Mouse (Mus musculus): ENCODE data around the gene Castor1. TPM values are rescaled to one million over a fixed set of nuclear protein-coding genes. Genes with fewer than 3 reads are reported as not detected.
"Not testable (repeated sequence)": the region's sequence is repeated elsewhere in the genome, so short reads cannot be mapped to it uniquely, and the experiment has no call there.

Gene Castor1
- total and polyA plus RNA-seq, 2 experiments from 2014 or later: 8.4 to 32.6 TPM

- H3K4me1 ChIP-seq (ENCODE audit: control insufficient read depth, insufficient read depth): peaks cover 13% of the 10 kb centered on the region
- 60% methylated on average over 4 of the region's 4 CpGs for WGBS
- no peak overlapping the region for H3K4me2 ChIP-seq (ENCODE audit: low read depth, low read length)
- H3K27me3 ChIP-seq (ENCODE audit: control insufficient read depth, insufficient read depth, low read length): no peaks in the 10 kb centered on the region
- DNase-seq (ENCODE audit: low spot score) (no peak), ATAC-seq (ENCODE audit: insufficient read depth, low read depth) (no peak)
- no peaks in the 10 kb centered on the region for H3K9me3 ChIP-seq (replicated peaks; ENCODE audit: control insufficient read depth, low read length)
- TF ChIP-seq CTCF (IDR thresholded peaks at IDR 0.05; ENCODE audit: low read depth) (no peak), EP300 (IDR thresholded peaks at IDR 0.05; ENCODE audit: low read depth) (no peak)
- peak overlapping the region; percentile 17; the same call in 1 of the 2 replicates for H3K27ac ChIP-seq (ENCODE audit: low read depth)
- no peak overlapping the region for H3K4me3 ChIP-seq (ENCODE audit: low read depth, low read length)
- no peak overlapping the region for H3K9ac ChIP-seq (replicated peaks; ENCODE audit: low read depth, low read length)
- peaks cover 35% of the 10 kb centered on the region for H3K36me3 ChIP-seq (replicated peaks; ENCODE audit: control insufficient read depth, insufficient read depth, low read length)
Measured at GRCm38 (mm10) chr11:4184251-4184952, 33.6 kb upstream of the Castor1 start.

- DNase-seq (ENCODE audit: low spot score); ATAC-seq (ENCODE audit: insufficient read depth, low read depth); H3K9me3 ChIP-seq (replicated peaks; ENCODE audit: control insufficient read depth, low read length); H3K27ac ChIP-seq (ENCODE audit: low read depth); H3K27me3 ChIP-seq (ENCODE audit: control insufficient read depth, insufficient read depth, low read length); H3K4me2 ChIP-seq (ENCODE audit: low read depth, low read length); H3K4me3 ChIP-seq (ENCODE audit: low read depth, low read length); H3K9ac ChIP-seq (replicated peaks; ENCODE audit: low read depth, low read length): not testable (repeated sequence)
- Histone ChIP-seq H3K4me1 (ENCODE audit: control insufficient read depth, insufficient read depth) (peaks cover 13% of the 10 kb centered on the region), H3K36me3 (replicated peaks; ENCODE audit: control insufficient read depth, insufficient read depth, low read length) (peaks cover 24% of the 10 kb centered on the region)
- 90% methylated on average over 6 of the region's 6 CpGs for WGBS
Measured at GRCm38 (mm10) chr11:4185480-4185879, 32.5 kb upstream of the Castor1 start.

- peak within 1 kb of the TSS; percentile 90 for H3K9ac ChIP-seq (replicated peaks; ENCODE audit: low read depth, low read length)
- ATAC-seq (ENCODE audit: insufficient read depth, low read depth): peak; percentile 99
- H3K27ac ChIP-seq (ENCODE audit: low read depth): peak within 1 kb of the TSS; percentile 73
- H3K4me1 ChIP-seq (ENCODE audit: control insufficient read depth, insufficient read depth): peaks cover 13% of the 10 kb centered on the region
- peak; percentile 97 for DNase-seq (ENCODE audit: low spot score)
- H3K4me3 ChIP-seq (ENCODE audit: low read depth, low read length): peak within 1 kb of the TSS; percentile 85
- H3K36me3 ChIP-seq (replicated peaks; ENCODE audit: control insufficient read depth, insufficient read depth, low read length): peaks cover 13% of the 10 kb centered on the region; the same call in 1 of the 2 replicates
- peak within 1 kb of the TSS; percentile 89 for H3K4me2 ChIP-seq (ENCODE audit: low read depth, low read length)
- no peaks in the 10 kb centered on the region for H3K9me3 ChIP-seq (replicated peaks; ENCODE audit: control insufficient read depth, low read length)
- TF ChIP-seq EP300 (IDR thresholded peaks at IDR 0.05; ENCODE audit: low read depth) (no peak), CTCF (IDR thresholded peaks at IDR 0.05; ENCODE audit: low read depth) (no peak)
- WGBS: under 1% methylated on average over 60 of the region's 71 CpGs
- no peaks in the 10 kb centered on the region for H3K27me3 ChIP-seq (ENCODE audit: control insufficient read depth, insufficient read depth, low read length)
Measured at GRCm38 (mm10) chr11:4186486-4187317, 31.3 kb upstream of the Castor1 start, which contains the start of gene Tbc1d10a. Gene Tbc1d10a, plus strand, starts transcription at chr11:4186789.

GRCm38 (mm10) chr11:4187318-4187700 is 30.7 kb upstream of the Castor1 start:
- Histone ChIP-seq H3K4me1 (ENCODE audit: control insufficient read depth, insufficient read depth) (peaks cover 13% of the 10 kb centered on the region), H3K9me3 (replicated peaks; ENCODE audit: control insufficient read depth, low read length) (no peaks in the 10 kb centered on the region), H3K27ac (ENCODE audit: low read depth) (no peak overlapping the region), H3K9ac (replicated peaks; ENCODE audit: low read depth, low read length) (peak overlapping the region; percentile 90), H3K4me3 (ENCODE audit: low read depth, low read length) (peak overlapping the region; percentile 85), H3K36me3 (replicated peaks; ENCODE audit: control insufficient read depth, insufficient read depth, low read length) (peaks cover 8% of the 10 kb centered on the region; the same call in 1 of the 2 replicates), H3K27me3 (ENCODE audit: control insufficient read depth, insufficient read depth, low read length) (no peaks in the 10 kb centered on the region), H3K4me2 (ENCODE audit: low read depth, low read length) (peak overlapping the region; percentile 89)
- TF ChIP-seq EP300 (IDR thresholded peaks at IDR 0.05; ENCODE audit: low read depth): no peak
- TF ChIP-seq CTCF (IDR thresholded peaks at IDR 0.05; ENCODE audit: low read depth): no peak
- DNase-seq (ENCODE audit: low spot score): no peak
- WGBS: 15% methylated on average over 9 of the region's 9 CpGs
- no peak for ATAC-seq (ENCODE audit: insufficient read depth, low read depth)

- Histone ChIP-seq H3K4me1 (ENCODE audit: control insufficient read depth, insufficient read depth) (peaks cover 11% of the 10 kb centered on the region), H3K27me3 (ENCODE audit: control insufficient read depth, insufficient read depth, low read length) (no peaks in the 10 kb centered on the region), H3K36me3 (replicated peaks; ENCODE audit: control insufficient read depth, insufficient read depth, low read length) (no peaks in the 10 kb centered on the region), H3K9me3 (replicated peaks; ENCODE audit: control insufficient read depth, low read length) (no peaks in the 10 kb centered on the region), H3K4me3 (ENCODE audit: low read depth, low read length) (no peak overlapping the region), H3K27ac (ENCODE audit: low read depth) (no peak overlapping the region), H3K4me2 (ENCODE audit: low read depth, low read length) (no peak overlapping the region), H3K9ac (replicated peaks; ENCODE audit: low read depth, low read length) (no peak overlapping the region)
- 86% methylated on average over 6 of the region's 6 CpGs for WGBS
- TF ChIP-seq CTCF (IDR thresholded peaks at IDR 0.05; ENCODE audit: low read depth) (no peak), EP300 (IDR thresholded peaks at IDR 0.05; ENCODE audit: low read depth) (no peak)
- no peak for DNase-seq (ENCODE audit: low spot score)
- no peak for ATAC-seq (ENCODE audit: insufficient read depth, low read depth)
Measured at GRCm38 (mm10) chr11:4189182-4189581, 28.8 kb upstream of the Castor1 start.
